Mouse (Mus musculus): ENCODE results near the gene Mon2. TPM values are rescaled to one million over a fixed set of nuclear protein-coding genes. Genes with fewer than 3 reads are reported as not detected.

Mon2 gene
- polyA plus RNA-seq (2015; fragmentation: Illumina TruSeq; extraction: RNeasy Lipid Tissue Mini Kit (QIAGEN cat#74804); ENCODE audit: low read depth, low replicate concordance) = 57.1 TPM

GRCm38 (mm10) chr10:123076245-123077023 is at the start of gene Mon2:
Gene Mon2 (minus strand): TSS chr10:123076505.

Other genes starting within 250 kb of the Mon2 start
- gene Usp15, start 120.5 kb upstream of the Mon2 start, polyA plus RNA-seq (2015; fragmentation: Illumina TruSeq; extraction: RNeasy Lipid Tissue Mini Kit (QIAGEN cat#74804); ENCODE audit: low read depth, low replicate concordance) = 49.7 TPM
- 34.8 TPM for gene Fam19a2, start 187.5 kb upstream of the Mon2 start, polyA plus RNA-seq (2015; fragmentation: Illumina TruSeq; extraction: RNeasy Lipid Tissue Mini Kit (QIAGEN cat#74804); ENCODE audit: low read depth, low replicate concordance)

All from brain, adult 10 weeks (tissue).